Mouse (Mus musculus): Measurements from ENCODE around the gene Tspan14. TPM values are rescaled to one million over a fixed set of nuclear protein-coding genes. Genes with fewer than 3 reads are reported as not detected.

Tspan14 gene
- total and polyA plus RNA-seq, 2 experiments: 13.3 to 30.4 TPM

DNA sequence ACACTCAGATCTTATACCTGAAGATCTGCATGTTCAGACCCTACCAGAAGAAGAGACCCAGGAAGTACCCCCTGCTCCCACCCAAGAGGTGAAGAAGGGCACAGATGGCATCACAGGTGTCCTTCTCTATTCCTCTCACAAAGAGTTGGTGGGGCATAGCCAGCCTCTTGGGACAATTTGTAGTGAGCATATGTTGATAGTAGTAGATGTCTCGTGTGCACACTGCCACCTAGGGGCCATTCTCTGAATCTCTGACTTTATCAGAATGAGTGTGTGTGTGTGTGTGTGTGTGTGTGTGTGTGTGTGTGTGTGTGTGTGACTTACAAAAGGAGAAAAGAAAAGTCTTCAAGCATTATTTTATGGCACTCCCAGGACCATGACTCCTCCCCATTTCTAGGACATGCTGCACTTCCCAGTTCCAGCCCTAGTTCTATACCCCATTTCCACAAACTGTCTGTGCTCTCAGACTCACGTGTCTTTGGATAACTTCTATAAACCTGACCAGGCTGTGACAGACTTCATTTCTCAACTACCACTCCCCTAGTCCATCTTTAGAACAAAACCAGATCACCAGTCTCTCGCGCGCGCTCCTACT, 8.6 kb upstream of the Tspan14 start:
- DNase-seq (ENCODE audit: extremely low read depth, low read depth, low spot score): peak; percentile 65
- no peaks in the 10 kb centered on the region for H3K27me3 ChIP-seq (ENCODE audit: control insufficient read depth, insufficient read depth, low read length)
- H3K4me3 ChIP-seq (ENCODE audit: insufficient read depth, low read depth, low read length): no peak overlapping the region
- H3K9ac ChIP-seq (ENCODE audit: low read depth, low read length): no peak overlapping the region
- no peaks in the 10 kb centered on the region for H3K36me3 ChIP-seq (ENCODE audit: control insufficient read depth, insufficient read depth, low read length)
- no peaks in the 10 kb centered on the region for H3K4me1 ChIP-seq (ENCODE audit: control insufficient read depth, insufficient read depth, low read length)
- TF ChIP-seq CTCF (IDR thresholded peaks at IDR 0.05; ENCODE audit: low read depth, low read length) (peak; percentile 30; the same call in 1 of the 2 replicates), POLR2A (IDR thresholded peaks at IDR 0.05; ENCODE audit: extremely low read depth, insufficient read depth, low read length) (no peak)
- 80% methylated on average over 6 of the region's 6 CpGs for WGBS
- no peak overlapping the region for H3K27ac ChIP-seq (replicated peaks; ENCODE audit: insufficient read depth, low read depth, low read length)
- no peaks in the 10 kb centered on the region for H3K79me2 ChIP-seq (ENCODE audit: control insufficient read depth, insufficient read depth, low read length)

DNA sequence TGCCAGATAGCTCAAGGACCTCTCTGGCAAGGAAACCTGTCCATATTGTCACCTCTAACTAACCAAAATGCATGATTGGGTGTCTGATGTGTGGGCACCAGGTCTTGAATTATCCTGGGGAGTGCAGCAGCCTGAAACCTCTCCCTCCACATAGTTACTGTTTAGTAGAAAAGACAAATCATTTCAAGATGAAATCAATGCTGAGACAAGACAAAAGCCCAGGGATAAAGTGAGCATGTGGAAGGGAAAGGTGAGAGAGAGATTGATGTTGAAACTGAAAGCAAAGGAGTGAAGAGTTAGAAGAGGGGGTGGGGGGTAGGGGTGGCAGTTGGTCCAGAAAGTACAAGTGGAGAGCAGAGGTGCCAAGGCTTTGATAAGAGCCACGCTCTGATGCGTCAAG, 1.4 kb upstream of the Tspan14 start:
- no peaks in the 10 kb centered on the region for H3K36me3 ChIP-seq (ENCODE audit: control insufficient read depth, insufficient read depth, low read length)
- no peak overlapping the region for H3K9ac ChIP-seq (ENCODE audit: low read depth, low read length)
- TF ChIP-seq POLR2A (IDR thresholded peaks at IDR 0.05; ENCODE audit: extremely low read depth, insufficient read depth, low read length) (no peak), CTCF (IDR thresholded peaks at IDR 0.05; ENCODE audit: low read depth, low read length) (no peak)
- WGBS: 84% methylated on average over 2 of the region's 2 CpGs
- peaks cover 23% of the 10 kb centered on the region for H3K4me1 ChIP-seq (ENCODE audit: control insufficient read depth, insufficient read depth, low read length)
- H3K79me2 ChIP-seq (ENCODE audit: control insufficient read depth, insufficient read depth, low read length): peaks cover 17% of the 10 kb centered on the region; the same call in 1 of the 2 replicates
- no peak for DNase-seq (ENCODE audit: extremely low read depth, low read depth, low spot score)
- no peak overlapping the region for H3K4me3 ChIP-seq (ENCODE audit: insufficient read depth, low read depth, low read length)
- no peaks in the 10 kb centered on the region for H3K27me3 ChIP-seq (ENCODE audit: control insufficient read depth, insufficient read depth, low read length)
- no peak overlapping the region for H3K27ac ChIP-seq (replicated peaks; ENCODE audit: insufficient read depth, low read depth, low read length)

DNA sequence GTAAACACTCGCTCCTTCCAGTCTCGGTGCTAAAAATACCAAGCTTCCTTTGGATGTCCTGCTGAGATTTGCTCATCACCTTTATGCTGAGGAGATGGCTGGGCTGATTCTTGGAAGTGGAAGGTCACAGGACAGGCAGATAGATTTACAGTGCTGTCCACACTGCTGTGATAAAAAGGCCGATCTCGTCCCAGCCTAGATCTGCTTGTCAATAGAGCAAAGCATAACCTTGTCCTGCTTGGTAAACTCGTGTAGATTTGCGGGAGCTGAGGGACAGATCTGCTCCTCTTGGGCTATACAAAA, 942 bp upstream of the Tspan14 start:
- Histone ChIP-seq H3K27me3 (ENCODE audit: control insufficient read depth, insufficient read depth, low read length) (no peaks in the 10 kb centered on the region), H3K27ac (replicated peaks; ENCODE audit: insufficient read depth, low read depth, low read length) (no peak overlapping the region), H3K4me3 (ENCODE audit: insufficient read depth, low read depth, low read length) (peak overlapping the region; percentile 22; the same call in 1 of the 2 replicates), H3K79me2 (ENCODE audit: control insufficient read depth, insufficient read depth, low read length) (peaks cover 22% of the 10 kb centered on the region; the same call in 1 of the 2 replicates), H3K4me1 (ENCODE audit: control insufficient read depth, insufficient read depth, low read length) (peaks cover 26% of the 10 kb centered on the region), H3K9ac (ENCODE audit: low read depth, low read length) (peak overlapping the region; percentile 42), H3K36me3 (ENCODE audit: control insufficient read depth, insufficient read depth, low read length) (no peaks in the 10 kb centered on the region)
- no peak for DNase-seq (ENCODE audit: extremely low read depth, low read depth, low spot score)
- no peak for TF ChIP-seq POLR2A (IDR thresholded peaks at IDR 0.05; ENCODE audit: extremely low read depth, insufficient read depth, low read length)
- no peak for TF ChIP-seq CTCF (IDR thresholded peaks at IDR 0.05; ENCODE audit: low read depth, low read length)
- 11% methylated on average over 6 of the region's 6 CpGs for WGBS

DNA sequence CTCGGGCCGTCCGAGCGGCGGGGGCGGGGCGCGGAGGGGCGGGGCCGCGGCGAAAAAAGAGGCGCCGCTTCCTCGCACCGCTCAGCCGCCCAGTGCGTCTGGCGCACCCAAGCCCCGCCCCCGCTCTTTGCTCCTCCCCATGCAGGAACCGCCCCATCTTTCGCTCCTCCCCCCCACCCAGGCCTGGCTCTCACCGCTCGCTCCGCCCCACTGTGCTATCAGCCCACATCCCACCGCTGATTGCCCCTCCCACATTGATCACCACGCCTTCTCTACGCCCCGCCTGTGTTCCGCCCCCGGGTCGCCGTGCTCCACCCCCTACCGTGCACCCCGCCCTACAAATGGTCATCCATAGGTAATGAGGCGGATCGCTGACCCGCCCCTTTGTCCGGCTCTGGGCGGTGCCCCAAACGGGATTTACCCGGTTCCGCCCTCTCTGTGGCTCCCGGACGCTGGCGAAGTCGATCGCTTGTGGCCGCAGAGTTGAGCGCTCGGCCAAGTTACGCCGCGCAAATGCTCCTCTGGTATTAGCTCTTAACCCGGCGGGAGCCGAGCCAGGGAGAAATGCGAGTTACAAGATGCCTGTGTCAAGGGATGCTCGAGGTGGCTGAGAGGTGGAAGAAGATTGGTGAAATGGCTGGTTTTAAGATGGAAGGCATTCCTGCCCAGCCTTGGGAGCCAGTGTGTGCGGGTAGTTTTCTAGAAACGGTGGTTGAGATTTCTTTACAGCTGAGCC, 423 bp upstream of the Tspan14 start:
- H3K27me3 ChIP-seq (ENCODE audit: control insufficient read depth, insufficient read depth, low read length): no peaks in the 10 kb centered on the region
- peak overlapping the region; percentile 42 for H3K9ac ChIP-seq (ENCODE audit: low read depth, low read length)
- whole genome bisulfite sequencing: under 1% methylated on average over 58 of the region's 62 CpGs
- H3K27ac ChIP-seq (replicated peaks; ENCODE audit: insufficient read depth, low read depth, low read length): no peak overlapping the region; the same call in 1 of the 2 replicates
- peaks cover 27% of the 10 kb centered on the region for H3K4me1 ChIP-seq (ENCODE audit: control insufficient read depth, insufficient read depth, low read length)
- H3K36me3 ChIP-seq (ENCODE audit: control insufficient read depth, insufficient read depth, low read length): no peaks in the 10 kb centered on the region
- peak overlapping the region; percentile 82 for H3K4me3 ChIP-seq (ENCODE audit: insufficient read depth, low read depth, low read length)
- peaks cover 26% of the 10 kb centered on the region; the same call in 1 of the 2 replicates for H3K79me2 ChIP-seq (ENCODE audit: control insufficient read depth, insufficient read depth, low read length)
- peak; percentile 92 for DNase-seq (ENCODE audit: extremely low read depth, low read depth, low spot score)
- TF ChIP-seq POLR2A (IDR thresholded peaks at IDR 0.05; ENCODE audit: extremely low read depth, insufficient read depth, low read length) (no peak), CTCF (IDR thresholded peaks at IDR 0.05; ENCODE audit: low read depth, low read length) (no peak)

GRCm38 (mm10) chr14:40965507-40966356, 875 bp downstream of the Tspan14 start:
- TF ChIP-seq CTCF (IDR thresholded peaks at IDR 0.05; ENCODE audit: low read depth, low read length) (no peak), POLR2A (IDR thresholded peaks at IDR 0.05; ENCODE audit: extremely low read depth, insufficient read depth, low read length) (no peak)

More at GRCm38 (mm10) chr14:40965507-40966356, 875 bp downstream of the Tspan14 start:
- Histone ChIP-seq H3K36me3 (ENCODE audit: control insufficient read depth, insufficient read depth, low read length) (no peaks in the 10 kb centered on the region), H3K4me1 (ENCODE audit: control insufficient read depth, insufficient read depth, low read length) (peaks cover 27% of the 10 kb centered on the region), H3K27me3 (ENCODE audit: control insufficient read depth, insufficient read depth, low read length) (no peaks in the 10 kb centered on the region), H3K79me2 (ENCODE audit: control insufficient read depth, insufficient read depth, low read length) (peaks cover 26% of the 10 kb centered on the region; the same call in 1 of the 2 replicates), H3K27ac (replicated peaks; ENCODE audit: insufficient read depth, low read depth, low read length) (peak overlapping the region; percentile 83), H3K9ac (ENCODE audit: low read depth, low read length) (peak overlapping the region; percentile 95), H3K4me3 (ENCODE audit: insufficient read depth, low read depth, low read length) (peak overlapping the region; percentile 82)
- WGBS: under 1% methylated on average over 15 of the region's 15 CpGs
- peak; percentile 80 for DNase-seq (ENCODE audit: extremely low read depth, low read depth, low spot score)
